Mouse (Mus musculus): Measurements from ENCODE around the gene Cpxm1.

DNA sequence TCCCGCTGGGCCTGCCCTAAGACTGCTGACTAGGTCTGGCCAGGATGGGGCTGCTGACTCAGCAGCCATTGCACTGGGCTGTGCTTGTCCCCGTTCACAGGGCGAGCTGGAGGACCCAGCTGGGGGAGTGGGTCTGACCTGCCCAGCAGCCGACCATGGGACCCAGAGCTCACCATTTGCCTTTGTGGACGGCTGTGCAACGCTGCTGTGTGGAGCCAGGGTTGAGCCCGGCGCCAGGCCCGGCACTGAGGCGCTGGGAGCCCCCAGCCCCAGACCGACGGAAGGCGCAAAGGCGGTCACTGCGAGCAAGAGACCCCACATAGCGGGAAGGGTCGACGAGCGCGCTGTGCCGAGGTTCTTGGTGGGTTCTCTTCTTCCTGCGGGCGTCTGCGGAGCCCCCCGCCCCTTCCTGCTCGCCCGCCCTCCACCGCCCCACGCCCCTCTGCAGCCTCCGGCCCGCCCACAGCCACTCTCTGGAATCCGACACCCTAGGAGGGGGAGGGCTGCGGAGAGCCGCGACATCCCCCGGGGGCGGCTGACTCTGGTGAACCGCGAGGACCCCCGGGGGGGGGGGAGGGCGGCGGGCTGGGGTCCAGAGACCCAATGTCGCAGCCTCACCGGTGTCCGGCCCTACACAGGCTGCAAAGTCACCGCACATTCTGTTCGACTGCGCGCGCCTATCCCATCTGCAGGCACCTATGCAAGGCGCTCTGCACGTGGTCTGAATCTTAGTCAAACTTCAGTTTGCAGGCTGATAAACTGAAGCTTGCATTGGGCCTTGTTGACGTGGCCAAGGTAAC, at the start of gene Cpxm1:
- no peak for TF ChIP-seq POLR2A (IDR thresholded peaks at IDR 0.05; ENCODE audit: extremely low read depth, insufficient read depth, low read length)
- TF ChIP-seq CTCF (IDR thresholded peaks at IDR 0.05; ENCODE audit: low read depth, low read length) = no peak
